Mouse (Mus musculus): ENCODE measurements around the gene C8g. TPM values are rescaled to one million over a fixed set of nuclear protein-coding genes. Genes with fewer than 3 reads are reported as not detected.
A peak's percentile ranks its signal among the peaks of the same experiment; 100 is the strongest.

Gene C8g
- 1 to 10 TPM in 1 of 2 experiments, under 1 TPM in 1; 0.87 to 1.1 TPM for total RNA-seq (2021)

GRCm38 (mm10) chr2:25501593-25502486, at the start of gene C8g:
TSS of gene C8g (minus strand) at chr2:25501719.
- DNase-seq (ENCODE audit: extremely low spot score in 1 of 2, low spot score in 1 of 2), result no peak

- DNase-seq (ENCODE audit: extremely low spot score in 1 of 2, low spot score in 1 of 2), result no peak
Observed at GRCm38 (mm10) chr2:25551186-25551585, 49.7 kb upstream of the C8g start.

GRCm38 (mm10) chr2:25549021-25549991, 47.8 kb upstream of the C8g start:
- DNase-seq (ENCODE audit: extremely low spot score in 1 of 2, low spot score in 1 of 2), result no peak

- peak; percentile 94 to 96 for DNase-seq (ENCODE audit: extremely low spot score in 1 of 2, low spot score in 1 of 2)
Observed at GRCm38 (mm10) chr2:25546811-25547491, 45.4 kb upstream of the C8g start, which contains the start of gene Traf2. TSS of gene Traf2 (minus strand) at chr2:25546940.

DNA sequence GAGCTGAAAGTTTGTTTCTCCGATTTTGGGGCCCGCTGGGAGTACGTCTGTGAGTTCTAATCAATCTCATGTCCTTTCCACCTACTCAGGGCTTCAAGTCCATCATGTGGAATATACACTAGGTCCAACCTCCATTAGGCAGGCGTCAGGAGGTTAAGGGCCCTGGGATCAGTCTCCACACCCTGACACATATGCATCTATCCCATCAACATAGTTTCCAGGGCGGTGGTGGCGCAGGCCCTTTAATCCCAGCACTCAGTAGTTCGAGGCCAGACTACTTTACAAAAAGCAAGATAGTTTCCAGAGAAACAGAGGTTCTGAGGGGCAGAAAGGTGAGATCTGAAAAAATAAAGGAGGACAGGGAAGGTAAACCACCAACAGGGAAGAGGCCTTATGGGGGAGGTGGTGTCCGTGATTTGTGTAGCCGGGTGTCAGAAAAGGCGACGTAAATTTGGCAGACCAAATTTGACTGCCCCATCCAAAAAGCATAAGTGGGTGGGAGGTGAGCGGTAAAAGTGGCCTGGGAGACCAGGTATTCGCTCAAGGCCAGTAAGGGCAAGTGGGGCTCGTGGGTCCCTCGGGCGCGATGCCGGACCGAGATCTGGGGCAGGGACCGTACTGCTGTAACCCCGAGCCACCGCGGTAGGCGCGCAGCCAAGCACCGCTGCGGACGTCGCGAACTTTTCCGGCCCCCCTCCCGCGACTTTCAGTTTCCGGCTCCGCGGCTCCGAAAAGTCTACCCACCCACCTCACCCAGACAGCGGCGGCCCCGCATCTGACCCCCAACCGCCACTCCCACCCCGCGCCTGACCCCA, 44.7 kb upstream of the C8g start:
- DNase-seq (ENCODE audit: extremely low spot score in 1 of 2, low spot score in 1 of 2), result no peak

DNA sequence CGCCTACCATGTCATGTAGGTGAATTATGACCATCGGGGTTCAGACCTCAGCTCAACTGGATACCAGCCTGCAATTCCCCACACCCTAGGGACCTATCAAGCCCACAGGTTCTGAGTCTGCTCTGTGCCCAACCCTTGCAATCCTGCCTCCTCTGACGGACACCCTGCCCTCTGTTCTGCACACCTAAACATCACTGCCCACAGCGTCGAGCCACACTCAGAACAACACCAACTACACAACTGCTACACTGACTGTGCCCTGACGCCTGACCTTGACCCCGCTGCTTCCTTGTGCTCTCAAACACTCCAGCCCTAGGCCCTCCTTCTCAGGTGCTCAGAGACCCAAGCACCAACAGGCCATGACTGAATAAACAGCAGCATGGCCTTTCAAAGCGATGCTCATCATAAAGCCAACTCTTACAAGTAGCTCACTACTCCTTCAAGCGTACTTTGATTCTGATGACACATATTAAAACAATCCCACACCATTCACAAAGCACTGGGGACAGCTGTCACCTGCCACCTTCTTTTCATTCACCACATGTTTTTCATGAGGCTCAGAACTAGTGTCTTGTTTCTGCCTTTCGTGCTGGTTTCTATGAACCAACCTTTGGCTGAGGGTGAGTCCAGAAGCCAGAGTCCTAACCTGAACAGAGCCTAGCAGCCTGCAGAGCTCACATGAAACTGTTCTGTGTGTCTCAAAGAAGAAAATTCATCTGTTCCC, 40.3 kb upstream of the C8g start:
- no peak for DNase-seq (ENCODE audit: extremely low spot score in 1 of 2, low spot score in 1 of 2)

DNA sequence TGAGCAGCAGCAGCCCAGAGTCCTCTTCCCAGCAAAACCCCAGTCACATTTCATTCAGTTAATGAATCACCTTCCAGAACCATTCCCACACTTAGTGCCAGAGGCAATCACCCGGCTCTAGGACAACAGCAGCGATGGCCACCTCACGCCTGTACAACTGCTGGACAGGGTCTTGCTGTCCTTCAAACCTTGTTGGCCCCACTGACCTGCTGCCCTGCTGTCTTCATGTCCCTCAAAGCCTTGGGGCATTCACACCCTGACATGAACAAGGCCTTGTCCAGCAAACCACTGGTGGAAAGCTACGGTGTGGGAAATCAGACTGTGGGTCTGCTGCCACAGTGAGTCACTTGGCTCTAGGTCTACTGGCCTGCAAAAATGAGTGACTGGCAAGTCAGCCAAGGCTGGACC, 39.0 kb upstream of the C8g start:
- DNase-seq (ENCODE audit: extremely low spot score in 1 of 2, low spot score in 1 of 2), result no peak

- no peak for DNase-seq (ENCODE audit: extremely low spot score in 1 of 2, low spot score in 1 of 2)
Observed at GRCm38 (mm10) chr2:25536531-25536930, 35.0 kb upstream of the C8g start.

- no peak for DNase-seq (ENCODE audit: extremely low spot score in 1 of 2, low spot score in 1 of 2)
Observed at GRCm38 (mm10) chr2:25534866-25535182, 33.3 kb upstream of the C8g start.

DNA sequence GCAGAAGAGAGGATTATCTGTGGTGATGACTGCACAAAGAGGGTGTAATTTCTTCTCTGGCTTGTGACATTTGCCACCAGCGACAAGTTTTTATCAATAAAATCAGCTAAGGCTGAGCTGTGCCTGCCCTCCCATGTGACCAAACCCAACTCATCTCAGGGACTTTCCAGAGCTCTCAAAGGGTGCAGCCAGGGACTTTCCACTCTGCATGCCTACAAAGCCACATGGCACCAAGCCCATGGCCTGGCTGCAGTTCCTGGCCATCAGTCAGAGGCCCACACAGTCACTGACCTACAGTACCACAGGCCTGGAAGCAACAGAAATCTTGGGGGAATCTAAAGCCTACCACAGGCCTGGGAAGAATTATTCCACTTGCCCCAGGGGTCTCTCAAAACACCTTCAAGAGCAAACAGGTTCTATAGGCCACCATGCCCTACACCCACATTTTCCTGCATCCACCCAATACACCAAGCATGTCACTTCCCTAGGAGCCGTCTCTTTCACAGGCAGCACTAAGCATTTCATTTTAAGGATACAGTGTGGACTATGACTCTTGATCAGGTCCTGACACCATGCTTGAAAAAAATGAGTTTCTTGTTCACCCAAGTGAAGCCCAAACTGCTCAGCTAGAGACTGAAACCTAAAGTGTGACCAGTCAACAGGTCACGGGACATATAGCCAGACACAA, 32.8 kb upstream of the C8g start:
- DNase-seq (ENCODE audit: extremely low spot score in 1 of 2, low spot score in 1 of 2), result no peak

GRCm38 (mm10) chr2:25533707-25534106, 32.2 kb upstream of the C8g start:
- DNase-seq (ENCODE audit: extremely low spot score in 1 of 2, low spot score in 1 of 2), result no peak

- DNase-seq (ENCODE audit: extremely low spot score in 1 of 2, low spot score in 1 of 2), result no peak
Observed at GRCm38 (mm10) chr2:25526510-25527302, 25.2 kb upstream of the C8g start.

DNA sequence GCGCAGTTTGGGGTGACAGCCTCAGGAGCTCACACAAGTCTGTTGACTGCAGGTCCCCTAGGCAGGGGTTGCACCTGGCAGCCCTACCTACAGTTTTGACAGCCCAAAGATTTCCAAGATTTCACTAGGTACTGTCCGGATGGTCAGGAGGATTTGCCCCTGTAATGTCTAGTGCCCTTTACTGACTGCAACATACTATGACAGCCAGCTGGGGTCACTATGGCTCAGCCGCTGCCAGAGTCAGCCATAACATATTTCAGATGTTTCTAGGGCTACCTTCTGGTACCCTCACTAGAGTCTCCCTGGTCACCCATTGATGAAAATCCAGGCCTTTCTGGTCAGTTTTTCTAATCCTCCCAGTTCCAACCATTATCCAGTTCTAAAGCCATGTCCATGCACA, 8.4 kb upstream of the C8g start:
- DNase-seq (ENCODE audit: extremely low spot score in 1 of 2, low spot score in 1 of 2), result no peak

GRCm38 (mm10) chr2:25506964-25507363, 5.4 kb upstream of the C8g start:
- DNase-seq (ENCODE audit: extremely low spot score in 1 of 2, low spot score in 1 of 2), result no peak

DNA sequence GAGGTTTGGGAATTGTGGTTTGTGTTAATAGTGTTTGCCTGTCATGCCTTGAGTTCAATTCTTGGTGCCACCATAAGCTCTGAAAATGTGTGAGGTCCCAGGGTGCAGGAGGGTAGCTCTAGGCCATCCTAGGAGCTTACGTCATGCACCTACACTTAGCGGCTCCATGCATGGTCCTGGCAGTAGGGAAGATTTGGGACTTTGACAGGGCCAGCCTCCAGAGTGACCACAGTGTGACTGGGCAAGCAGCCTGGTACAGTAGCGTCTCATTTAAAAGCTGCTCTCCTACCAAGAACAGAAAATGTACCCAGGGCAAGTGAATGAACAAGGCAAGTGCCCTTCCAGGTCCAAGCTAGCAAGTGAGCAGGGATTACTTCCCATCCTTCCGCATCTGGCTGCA, 4.3 kb upstream of the C8g start:
- no peak for DNase-seq (ENCODE audit: extremely low spot score in 1 of 2, low spot score in 1 of 2)

DNA sequence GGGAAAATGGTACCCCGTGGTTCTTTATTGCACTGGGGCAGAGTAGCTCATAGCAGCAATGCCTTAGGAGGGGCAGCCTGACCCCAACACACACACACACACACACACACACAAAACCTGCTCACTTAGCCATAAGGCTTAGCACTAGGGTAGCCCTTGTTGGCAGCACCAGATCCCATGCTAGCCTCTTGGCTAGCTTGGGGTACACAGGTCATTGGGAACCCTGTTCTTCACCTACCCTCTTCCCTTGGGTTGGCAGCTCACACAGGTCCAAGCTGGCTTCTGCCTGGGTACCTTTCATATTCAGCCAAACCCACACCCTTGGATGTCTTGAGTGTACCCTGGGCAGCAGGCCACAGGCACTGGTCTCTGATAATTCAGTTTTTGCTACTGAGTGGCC, 3.5 kb upstream of the C8g start:
- no peak for DNase-seq (ENCODE audit: extremely low spot score in 1 of 2, low spot score in 1 of 2)

- DNase-seq (ENCODE audit: extremely low spot score in 1 of 2, low spot score in 1 of 2), result no peak
Observed at GRCm38 (mm10) chr2:25504538-25504937, 3.0 kb upstream of the C8g start.

- no peak for DNase-seq (ENCODE audit: extremely low spot score in 1 of 2, low spot score in 1 of 2)
Observed at GRCm38 (mm10) chr2:25502726-25503125, 1.2 kb upstream of the C8g start.
